Mouse (Mus musculus) embryonic facial prominence, embryonic 10.5 days (tissue): Measurements from ENCODE around the gene Adgrg5. TPM values are rescaled to one million over a fixed set of nuclear protein-coding genes. Genes with fewer than 3 reads are reported as not detected.

ENCODE experiments used
- DNase-seq: peaks from one replicate; pipeline ENCODE4 v3.0.0-alpha.2; 2017; ENCODE audit warnings: low spot score
- H3K27ac ChIP-seq: fragments of 300-500 bp; sonication (generic); replicated peaks from 2 replicates; pipeline ENCODE4 v1.5.1; 2016; ENCODE audit warnings: mild to moderate bottlenecking
- H3K27me3 ChIP-seq: fragments of 300-500 bp; sonication (generic); replicated peaks from 2 replicates; pipeline ENCODE4 v1.6.1; 2016; ENCODE audit warnings: low read depth, mild to moderate bottlenecking; ENCODE audit not compliant: poor library complexity, severe bottlenecking
- H3K36me3 ChIP-seq: fragments of 300-500 bp; sonication (generic); replicated peaks from 2 replicates; pipeline ENCODE4 v1.6.1; 2016; ENCODE audit warnings: mild to moderate bottlenecking, moderate library complexity
- H3K4me1 ChIP-seq: fragments of 300-500 bp; sonication (generic); 2 replicates; pipeline ENCODE4 v1.6.1; 2016
- H3K4me3 ChIP-seq: fragments of 300-500 bp; sonication (generic); 2 replicates; pipeline ENCODE4 v1.5.1; 2016; ENCODE audit warnings: mild to moderate bottlenecking, moderate library complexity
- H3K9me3 ChIP-seq: fragments of 300-500 bp; sonication (generic); 2 replicates; pipeline ENCODE4 v1.6.1; 2016; ENCODE audit warnings: mild to moderate bottlenecking
- WGBS: fragments of 180-500 bp; shearing (Covaris S2); methylation state at CpG from one replicate; pipeline ENCODE4 v1.1.7; 2016; 5-methylcytosine and 5-hydroxymethylcytosine counted together
- polyA plus RNA-seq: library from polyadenylated mRNA; unstranded; fragments of >200 nt; fragmentation: Nextera tagmentation; extraction: Ambion mirVana; gene quantifications from 2 replicates; pipeline ENCODE4 v1.2.1, GENCODE M21; 2016

The Adgrg5 gene
- polyA plus RNA-seq, 1 experiment from 2014 or later: 0.51 TPM

GRCm38 (mm10) chr8:94990598-94991453 is 67.3 kb downstream of the Adgrg5 start:
- H3K36me3 ChIP-seq: no peaks in the 10 kb centered on the region
- H3K4me3 ChIP-seq: no peak overlapping the region
- H3K9me3 ChIP-seq: no peaks in the 10 kb centered on the region
- 59% methylated on average over 11 of the region's 11 CpGs for WGBS
- H3K27me3 ChIP-seq: peaks cover 8% of the 10 kb centered on the region; the same call in 1 of the 2 replicates
- DNase-seq: peak; percentile 28
- peaks cover 73% of the 10 kb centered on the region for H3K4me1 ChIP-seq
- H3K27ac ChIP-seq: peak overlapping the region; percentile 48; the same call in 1 of the 2 replicates

GRCm38 (mm10) chr8:94991454-94991994 is 68.0 kb downstream of the Adgrg5 start:
- WGBS: 81% methylated on average over 9 of the region's 9 CpGs
- no peak overlapping the region for H3K4me3 ChIP-seq
- peaks cover 4% of the 10 kb centered on the region; the same call in 1 of the 2 replicates for H3K27me3 ChIP-seq
- no peaks in the 10 kb centered on the region for H3K36me3 ChIP-seq
- H3K9me3 ChIP-seq: no peaks in the 10 kb centered on the region
- peak overlapping the region; percentile 90 for H3K27ac ChIP-seq
- DNase-seq: no peak
- peaks cover 72% of the 10 kb centered on the region for H3K4me1 ChIP-seq

GRCm38 (mm10) chr8:94992010-94992409 is 68.5 kb downstream of the Adgrg5 start:
- no peaks in the 10 kb centered on the region for H3K9me3 ChIP-seq
- no peaks in the 10 kb centered on the region for H3K36me3 ChIP-seq
- H3K27ac ChIP-seq: peak overlapping the region; percentile 90
- WGBS: 81% methylated on average over 4 of the region's 4 CpGs
- no peak for DNase-seq
- H3K4me1 ChIP-seq: peaks cover 72% of the 10 kb centered on the region
- peaks cover 4% of the 10 kb centered on the region; the same call in 1 of the 2 replicates for H3K27me3 ChIP-seq
- H3K4me3 ChIP-seq: no peak overlapping the region

- DNase-seq: no peak
- Histone ChIP-seq H3K27me3 (peaks cover 4% of the 10 kb centered on the region; the same call in 1 of the 2 replicates), H3K27ac (peak overlapping the region; percentile 90), H3K36me3 (no peaks in the 10 kb centered on the region), H3K4me1 (peaks cover 74% of the 10 kb centered on the region), H3K9me3 (no peaks in the 10 kb centered on the region), H3K4me3 (no peak overlapping the region)
- WGBS: 41% methylated on average over 5 of the region's 5 CpGs
Measured at GRCm38 (mm10) chr8:94992534-94992933, 69.0 kb downstream of the Adgrg5 start.

Other genes with a start within 250 kb of the Adgrg5 start
- gene Pllp, start 227.4 kb upstream of the Adgrg5 start, polyA plus RNA-seq: 0.27 and 0.34 TPM in 2 replicates
- not detected in 2 replicates for gene Ccl22, start 178.1 kb upstream of the Adgrg5 start, polyA plus RNA-seq
- gene Cx3cl1, start 151.7 kb upstream of the Adgrg5 start, polyA plus RNA-seq: 4.5 and 5.5 TPM in 2 replicates
- gene Ccl17, start 113.2 kb upstream of the Adgrg5 start, polyA plus RNA-seq: not detected in 2 replicates
- gene Coq9, start 85.4 kb upstream of the Adgrg5 start, polyA plus RNA-seq: 48.1 and 49.6 TPM in 2 replicates
- gene Ciapin1, start 85.3 kb upstream of the Adgrg5 start, polyA plus RNA-seq: 193 and 200 TPM in 2 replicates
- gene Polr2c, start 66.2 kb upstream of the Adgrg5 start, polyA plus RNA-seq: 180 and 184 TPM in 2 replicates
- 16.3 and 16.8 TPM in 2 replicates for gene Dok4, start 47.4 kb upstream of the Adgrg5 start, polyA plus RNA-seq
- gene Ccdc102a, start 5.6 kb upstream of the Adgrg5 start, polyA plus RNA-seq: 23.0 and 24.1 TPM in 2 replicates
- 32.9 and 38.2 TPM in 2 replicates for gene Adgrg1, start 51.1 kb downstream of the Adgrg5 start, polyA plus RNA-seq
- gene Adgrg3, start 94.0 kb downstream of the Adgrg5 start, polyA plus RNA-seq: 3.1 and 3.5 TPM in 2 replicates
- 0.10 and 0.15 TPM in 2 replicates for gene Drc7, start 131.4 kb downstream of the Adgrg5 start, polyA plus RNA-seq
- 30.5 and 33.3 TPM in 2 replicates for gene Katnb1, start 157.5 kb downstream of the Adgrg5 start, polyA plus RNA-seq